Mouse (Mus musculus) intestine, embryonic 16.5 days (tissue): ENCODE results near the gene Bend5. TPM values are rescaled to one million over a fixed set of nuclear protein-coding genes. Genes with fewer than 3 reads are reported as not detected.

Source experiments
- ATAC-seq: fragments of 200-750 bp; cut with Nextera tagmentation; 2 replicates; pipeline ENCODE4 v1.8.0; 2017; ENCODE audit warnings: moderate TSS enrichment, moderate library complexity
- H3K27ac ChIP-seq: fragments of 300-500 bp; sonication (generic); 2 replicates; pipeline ENCODE4 v1.5.1; 2014; ENCODE audit warnings: mild to moderate bottlenecking, low read length
- H3K27me3 ChIP-seq: fragments of 300-500 bp; sonication (generic); replicated peaks from 2 replicates; pipeline ENCODE4 v1.6.1; 2014; ENCODE audit warnings: low read length, control low read depth, mixed read lengths; ENCODE audit not compliant: control insufficient read depth, insufficient read depth
- H3K36me3 ChIP-seq: fragments of 300-500 bp; sonication (generic); 2 replicates; pipeline ENCODE4 v1.6.1; 2014; ENCODE audit warnings: low read length, control low read depth; ENCODE audit not compliant: control insufficient read depth, insufficient read depth
- H3K4me1 ChIP-seq: fragments of 300-500 bp; sonication (generic); 2 replicates; pipeline ENCODE4 v1.6.1; 2014; ENCODE audit warnings: low read length, control low read depth, mixed read lengths; ENCODE audit not compliant: control insufficient read depth, insufficient read depth
- H3K4me2 ChIP-seq: fragments of 300-500 bp; sonication (generic); 2 replicates; pipeline ENCODE4 v1.6.1; 2014; ENCODE audit warnings: low read depth, low read length, control low read depth
- H3K4me3 ChIP-seq: fragments of 300-500 bp; sonication (generic); 2 replicates; pipeline ENCODE4 v1.5.1; 2014; ENCODE audit warnings: mild to moderate bottlenecking, low read length
- H3K9ac ChIP-seq: fragments of 300-500 bp; sonication (generic); 2 replicates; pipeline ENCODE4 v1.6.1; 2014; ENCODE audit warnings: low read depth, low read length
- H3K9me3 ChIP-seq: fragments of 300-500 bp; sonication (generic); 2 replicates; pipeline ENCODE4 v1.6.1; 2016; ENCODE audit warnings: low read length, control low read depth; ENCODE audit not compliant: control insufficient read depth
- WGBS: fragments of 180-500 bp; shearing (Covaris S2); extraction: QIAGEN DNeasy Blood & Tissue Kit; methylation state at CpG from one replicate; pipeline ENCODE4 v1.1.7; 2014; 5-methylcytosine and 5-hydroxymethylcytosine counted together
- polyA plus RNA-seq: library from polyadenylated mRNA; unstranded; fragments of >200 nt; fragmentation: Nextera tagmentation; extraction: Ambion mirVana; gene quantifications from 2 replicates; pipeline ENCODE4 v1.2.1, GENCODE M21; 2015

Gene Bend5
- polyA plus RNA-seq, 1 experiment from 2014 or later, result 29.5 TPM

- Histone ChIP-seq H3K4me3 (no peak overlapping the region), H3K27ac (no peak overlapping the region), H3K27me3 (no peaks in the 10 kb centered on the region), H3K36me3 (no peaks in the 10 kb centered on the region), H3K9me3 (no peaks in the 10 kb centered on the region), H3K9ac (no peak overlapping the region), H3K4me1 (no peaks in the 10 kb centered on the region), H3K4me2 (no peak overlapping the region)
- WGBS, result 67% methylated on average over 6 of the region's 6 CpGs
- ATAC-seq, result peak; percentile 39; the same call in 1 of the 2 replicates
Observed at GRCm38 (mm10) chr4:111425170-111425569, 10.4 kb downstream of the Bend5 start.

GRCm38 (mm10) chr4:111431186-111431585 is 16.4 kb downstream of the Bend5 start:
- Histone ChIP-seq H3K9me3 (no peaks in the 10 kb centered on the region), H3K27ac (no peak overlapping the region)
- no peak for ATAC-seq

GRCm38 (mm10) chr4:111432013-111432412 is 17.2 kb downstream of the Bend5 start:
- H3K4me1 ChIP-seq, result no peaks in the 10 kb centered on the region; the same call in 1 of the 2 replicates
- no peak overlapping the region for H3K27ac ChIP-seq
- ATAC-seq, result no peak
- no peak overlapping the region for H3K4me2 ChIP-seq
- H3K9ac ChIP-seq, result no peak overlapping the region
- no peak overlapping the region for H3K4me3 ChIP-seq
- 65% methylated on average over 5 of the region's 5 CpGs for WGBS
- H3K36me3 ChIP-seq, result peaks cover 4% of the 10 kb centered on the region; the same call in 1 of the 2 replicates
- H3K27me3 ChIP-seq, result no peaks in the 10 kb centered on the region
- H3K9me3 ChIP-seq, result no peaks in the 10 kb centered on the region

More at GRCm38 (mm10) chr4:111431186-111431585, 16.4 kb downstream of the Bend5 start:
- no peak overlapping the region for H3K9ac ChIP-seq
- H3K36me3 ChIP-seq, result peaks cover 4% of the 10 kb centered on the region; the same call in 1 of the 2 replicates
- no peak overlapping the region for H3K4me2 ChIP-seq
- no peaks in the 10 kb centered on the region; the same call in 1 of the 2 replicates for H3K4me1 ChIP-seq
- H3K27me3 ChIP-seq, result no peaks in the 10 kb centered on the region
- WGBS, result 81% methylated on average over 2 of the region's 2 CpGs
- no peak overlapping the region for H3K4me3 ChIP-seq

- H3K4me2 ChIP-seq, result no peak overlapping the region
- 71% methylated on average over 5 of the region's 5 CpGs for WGBS
- no peak overlapping the region for H3K4me3 ChIP-seq
- peaks cover 4% of the 10 kb centered on the region; the same call in 1 of the 2 replicates for H3K36me3 ChIP-seq
- no peaks in the 10 kb centered on the region; the same call in 1 of the 2 replicates for H3K4me1 ChIP-seq
- no peak overlapping the region for H3K27ac ChIP-seq
- no peaks in the 10 kb centered on the region for H3K9me3 ChIP-seq
- no peak for ATAC-seq
- no peaks in the 10 kb centered on the region for H3K27me3 ChIP-seq
- no peak overlapping the region for H3K9ac ChIP-seq
Observed at GRCm38 (mm10) chr4:111432417-111432816, 17.6 kb downstream of the Bend5 start.

GRCm38 (mm10) chr4:111441709-111442108 is 26.9 kb downstream of the Bend5 start:
- H3K9me3 ChIP-seq, result no peaks in the 10 kb centered on the region
- H3K27me3 ChIP-seq, result no peaks in the 10 kb centered on the region
- H3K4me3 ChIP-seq, result no peak overlapping the region
- WGBS, result 86% methylated on average over 1 of the region's 1 CpGs
- no peak overlapping the region for H3K9ac ChIP-seq
- ATAC-seq, result no peak
- H3K27ac ChIP-seq, result no peak overlapping the region
- no peak overlapping the region for H3K4me2 ChIP-seq
- H3K36me3 ChIP-seq, result peaks cover 3% of the 10 kb centered on the region; the same call in 1 of the 2 replicates
- no peaks in the 10 kb centered on the region for H3K4me1 ChIP-seq

- no peak overlapping the region for H3K4me3 ChIP-seq
- no peak for ATAC-seq
- no peak overlapping the region for H3K9ac ChIP-seq
- H3K27ac ChIP-seq, result no peak overlapping the region
- H3K9me3 ChIP-seq, result no peaks in the 10 kb centered on the region
- H3K4me2 ChIP-seq, result no peak overlapping the region
- H3K27me3 ChIP-seq, result no peaks in the 10 kb centered on the region
- H3K36me3 ChIP-seq, result peaks cover 3% of the 10 kb centered on the region; the same call in 1 of the 2 replicates
- H3K4me1 ChIP-seq, result no peaks in the 10 kb centered on the region
- 74% methylated on average over 1 of the region's 1 CpGs for WGBS
Observed at GRCm38 (mm10) chr4:111442435-111443238, 27.8 kb downstream of the Bend5 start.

GRCm38 (mm10) chr4:111443906-111444615 is 29.3 kb downstream of the Bend5 start:
- Histone ChIP-seq H3K4me3 (no peak overlapping the region), H3K4me2 (no peak overlapping the region), H3K36me3 (peaks cover 3% of the 10 kb centered on the region; the same call in 1 of the 2 replicates), H3K9me3 (no peaks in the 10 kb centered on the region), H3K4me1 (no peaks in the 10 kb centered on the region), H3K27me3 (no peaks in the 10 kb centered on the region), H3K27ac (no peak overlapping the region), H3K9ac (no peak overlapping the region)
- WGBS, result 80% methylated on average over 10 of the region's 10 CpGs
- ATAC-seq, result no peak

- 62% methylated on average over 1 of the region's 1 CpGs for WGBS
Observed at GRCm38 (mm10) chr4:111444616-111445160, 29.9 kb downstream of the Bend5 start.

GRCm38 (mm10) chr4:111447918-111448317 is 33.1 kb downstream of the Bend5 start:
- 73% methylated on average over 3 of the region's 3 CpGs for WGBS
- no peak overlapping the region for H3K4me3 ChIP-seq
- 0 out of 2 replicates have a peak, but pooled peaks cover 3% of the 10 kb centered on the region for H3K4me1 ChIP-seq
- H3K9ac ChIP-seq, result no peak overlapping the region
- H3K27me3 ChIP-seq, result no peaks in the 10 kb centered on the region
- H3K9me3 ChIP-seq, result no peaks in the 10 kb centered on the region
- peaks cover 4% of the 10 kb centered on the region; the same call in 1 of the 2 replicates for H3K36me3 ChIP-seq
- no peak for ATAC-seq
- H3K4me2 ChIP-seq, result no peak overlapping the region
- no peak overlapping the region for H3K27ac ChIP-seq

More at GRCm38 (mm10) chr4:111444616-111445160, 29.9 kb downstream of the Bend5 start:
- Histone ChIP-seq H3K9ac (no peak overlapping the region), H3K36me3 (peaks cover 3% of the 10 kb centered on the region; the same call in 1 of the 2 replicates), H3K27ac (no peak overlapping the region), H3K4me1 (0 out of 2 replicates have a peak, but pooled peaks cover 3% of the 10 kb centered on the region), H3K4me2 (no peak overlapping the region), H3K4me3 (no peak overlapping the region), H3K27me3 (no peaks in the 10 kb centered on the region), H3K9me3 (no peaks in the 10 kb centered on the region)
- ATAC-seq, result no peak
